Mouse (Mus musculus): ENCODE results near the gene Ppfibp1. TPM values are rescaled to one million over a fixed set of nuclear protein-coding genes. Genes with fewer than 3 reads are reported as not detected.

The Ppfibp1 gene
- polyA plus RNA-seq, 2 experiments from 2014 or later, result 5.8 to 10.1 TPM

- ATAC-seq, result peak; percentile 87
Measured at GRCm38 (mm10) chr6:146959908-146960680, 71.8 kb downstream of the Ppfibp1 start.

GRCm38 (mm10) chr6:146960956-146961355 lies 72.7 kb downstream of the Ppfibp1 start:
- no peak for ATAC-seq

DNA sequence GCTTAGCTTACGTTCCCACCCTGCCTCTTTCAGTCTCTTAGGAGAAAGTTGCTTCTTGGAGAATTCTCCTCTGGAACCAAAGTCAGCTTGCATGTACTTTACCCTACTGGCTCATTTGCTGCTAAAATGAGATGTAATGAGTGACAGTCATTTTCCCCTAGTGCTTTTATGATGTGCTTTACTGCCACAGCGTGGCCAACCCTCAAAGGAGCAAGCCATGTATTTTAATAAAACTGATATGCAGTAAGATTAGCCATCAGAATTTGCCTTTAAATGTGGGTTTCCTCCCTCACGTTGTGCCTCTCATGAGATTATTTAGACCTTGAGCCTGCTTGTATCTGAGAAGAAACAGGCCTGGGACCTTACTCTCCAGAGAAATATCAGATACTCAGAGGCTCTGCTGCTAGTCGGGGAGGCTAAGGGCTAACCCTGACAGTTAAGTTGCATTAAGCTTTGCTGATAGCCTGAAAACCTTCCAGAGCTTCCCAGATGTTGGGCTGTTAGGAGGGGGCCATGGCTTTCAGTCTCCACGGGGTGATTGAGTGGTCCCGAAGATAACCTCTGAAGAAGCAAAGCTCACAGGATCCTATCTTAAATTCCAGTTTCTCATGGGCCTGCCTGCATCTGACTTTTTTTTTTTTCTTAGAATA lies 73.7 kb downstream of the Ppfibp1 start:
- ATAC-seq, result no peak

DNA sequence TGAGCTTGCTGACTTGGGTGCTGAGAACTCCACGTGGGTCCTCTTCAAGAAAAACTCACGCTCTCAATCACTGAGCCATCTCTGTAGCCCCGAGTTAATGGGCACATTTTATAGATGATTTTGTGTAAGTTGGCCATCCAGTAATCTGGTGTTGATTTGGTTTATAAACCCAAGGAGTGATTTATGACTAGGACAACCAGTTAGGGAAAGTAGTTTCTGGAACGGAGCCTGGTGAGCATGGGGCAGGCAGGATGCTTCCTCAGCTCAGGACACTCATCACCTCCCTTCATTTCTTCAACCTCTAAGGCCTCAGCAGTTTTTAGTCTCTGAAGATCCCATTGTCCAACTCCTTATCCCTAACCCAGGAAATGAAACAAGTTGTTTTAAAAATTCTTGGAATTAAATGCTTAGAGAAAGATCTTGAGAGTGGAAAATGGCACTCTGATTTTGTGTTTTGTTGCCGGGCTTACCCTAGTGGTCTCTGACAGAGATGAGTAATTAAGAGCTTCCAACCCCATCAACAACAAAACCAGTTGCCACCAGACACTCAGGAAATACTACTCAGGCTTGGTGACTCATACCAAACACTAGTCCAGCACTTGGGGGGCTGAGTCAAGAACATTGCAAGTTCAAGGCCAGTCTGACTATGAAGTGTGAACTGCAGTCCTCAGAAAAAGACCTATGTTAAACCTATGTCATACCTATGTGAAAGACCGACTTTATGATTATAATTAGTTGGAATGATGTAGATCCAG lies 75.3 kb downstream of the Ppfibp1 start:
- ATAC-seq, result no peak

DNA sequence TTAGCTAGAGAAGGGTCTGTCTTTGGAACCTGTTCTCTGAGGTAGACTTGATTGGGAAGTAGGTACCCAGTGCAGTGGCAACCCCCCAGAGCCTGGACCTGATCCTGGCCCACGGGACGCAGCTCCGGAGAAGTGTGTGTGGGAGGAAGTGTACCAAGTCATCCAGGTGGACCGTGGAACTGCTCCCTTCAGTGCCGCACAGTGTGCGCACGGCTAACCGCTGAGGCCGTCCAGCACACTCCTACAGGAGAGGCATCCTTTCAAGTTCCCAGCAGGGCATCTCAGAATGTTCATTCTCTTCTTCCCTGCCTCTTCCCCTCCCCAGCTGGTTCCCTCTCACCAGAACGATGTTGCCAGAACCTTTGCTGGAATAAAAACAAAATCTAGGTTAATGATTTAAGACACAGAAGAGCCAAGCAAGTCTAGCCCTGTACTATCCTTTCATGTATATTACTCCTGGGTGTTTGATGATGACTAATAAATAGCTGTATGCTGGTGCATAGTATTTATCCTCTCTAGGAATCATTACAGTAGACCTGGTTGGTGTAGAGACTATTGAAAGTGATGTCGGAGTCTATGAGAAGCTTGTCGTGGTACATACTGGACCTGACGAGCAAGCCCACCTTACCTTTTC lies 77.0 kb downstream of the Ppfibp1 start:
- no peak for ATAC-seq

GRCm38 (mm10) chr6:146966446-146967019 lies 78.2 kb downstream of the Ppfibp1 start:
- no peak for ATAC-seq

GRCm38 (mm10) chr6:146967836-146968235 lies 79.5 kb downstream of the Ppfibp1 start:
- ATAC-seq, result no peak

GRCm38 (mm10) chr6:146970811-146971210 lies 82.5 kb downstream of the Ppfibp1 start:
- no peak for ATAC-seq

- no peak for ATAC-seq
Measured at GRCm38 (mm10) chr6:146971366-146971765, 83.1 kb downstream of the Ppfibp1 start.

GRCm38 (mm10) chr6:146972009-146972408 lies 83.7 kb downstream of the Ppfibp1 start:
- ATAC-seq, result no peak

- ATAC-seq, result no peak
Measured at GRCm38 (mm10) chr6:146972740-146973139, 84.5 kb downstream of the Ppfibp1 start.

GRCm38 (mm10) chr6:146973406-146973805 lies 85.1 kb downstream of the Ppfibp1 start:
- no peak for ATAC-seq

DNA sequence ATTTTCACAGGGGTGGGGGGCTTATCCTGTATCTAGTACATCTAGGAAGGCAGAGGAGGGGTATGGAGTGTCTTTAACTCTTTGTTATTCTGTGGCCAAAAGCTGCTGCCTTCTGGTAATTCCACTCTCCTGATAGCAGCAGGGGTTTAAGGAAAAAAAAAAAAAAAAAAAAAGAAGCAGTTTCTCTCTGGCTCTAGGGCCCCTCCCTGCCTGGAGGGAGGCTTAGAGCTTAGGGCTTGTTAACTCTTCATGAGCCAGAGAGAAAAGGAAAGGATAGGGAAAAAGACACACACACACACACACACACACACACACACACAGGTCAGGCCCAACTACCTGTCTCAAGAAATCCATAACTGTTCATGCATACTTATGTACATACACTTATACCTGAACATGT lies 85.5 kb downstream of the Ppfibp1 start:
- ATAC-seq, result no peak

- ATAC-seq, result no peak
Measured at GRCm38 (mm10) chr6:146976446-146976845, 88.2 kb downstream of the Ppfibp1 start.

DNA sequence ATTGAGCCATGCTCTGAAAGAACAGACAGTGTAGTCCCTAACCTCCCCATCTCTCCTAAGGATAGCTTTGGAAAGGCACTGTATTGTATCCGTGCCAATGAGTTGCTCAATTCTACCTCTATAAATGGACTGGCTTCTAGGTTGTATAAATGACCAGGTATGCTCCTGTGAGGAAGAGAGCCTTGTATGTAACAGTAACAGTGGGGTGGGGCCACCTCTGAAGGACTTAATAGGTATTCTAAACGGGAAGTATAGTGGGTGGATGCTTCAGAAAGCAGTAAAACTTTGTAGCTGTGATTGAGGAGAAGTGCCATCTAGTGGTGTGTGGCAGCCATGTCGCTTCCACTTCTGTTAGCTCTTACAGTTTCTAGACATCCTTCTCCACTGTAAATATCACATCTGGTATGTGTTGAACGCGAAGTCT lies 90.4 kb downstream of the Ppfibp1 start:
- ATAC-seq, result no peak

DNA sequence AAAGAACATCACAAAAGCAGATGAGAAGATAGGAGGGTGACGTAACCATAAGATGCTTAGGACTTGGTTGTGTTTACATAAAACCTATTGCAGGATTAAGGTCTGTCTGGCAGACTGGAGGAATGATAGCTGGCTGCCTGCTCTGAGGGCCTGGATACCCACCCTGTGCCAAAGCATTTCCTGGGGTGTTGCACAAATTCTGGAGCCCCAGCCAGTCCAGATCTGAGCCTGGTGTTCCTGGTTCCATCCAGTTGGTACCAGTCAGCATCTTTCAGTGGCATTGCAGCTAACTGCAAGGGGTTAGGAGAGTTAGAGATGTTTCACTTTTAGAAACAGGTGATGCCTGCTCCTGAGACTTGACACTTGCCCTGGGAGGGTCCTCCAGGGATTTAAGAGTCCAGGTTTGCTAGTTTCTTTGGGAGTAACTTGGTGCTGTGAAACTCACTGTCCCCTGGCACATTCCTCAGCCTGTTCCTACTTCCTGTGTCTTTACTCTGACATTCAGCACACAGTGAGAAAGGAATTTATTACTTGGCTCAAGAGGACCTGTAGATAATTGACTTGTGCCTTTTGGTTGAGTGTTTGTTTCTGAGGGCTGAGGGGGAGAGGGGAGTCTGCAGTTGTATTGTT lies 90.9 kb downstream of the Ppfibp1 start:
- no peak for ATAC-seq

- ATAC-seq, result no peak
Measured at GRCm38 (mm10) chr6:146979953-146980352, 91.7 kb downstream of the Ppfibp1 start.

- no peak for ATAC-seq
Measured at GRCm38 (mm10) chr6:146981249-146981835, 93.1 kb downstream of the Ppfibp1 start.

DNA sequence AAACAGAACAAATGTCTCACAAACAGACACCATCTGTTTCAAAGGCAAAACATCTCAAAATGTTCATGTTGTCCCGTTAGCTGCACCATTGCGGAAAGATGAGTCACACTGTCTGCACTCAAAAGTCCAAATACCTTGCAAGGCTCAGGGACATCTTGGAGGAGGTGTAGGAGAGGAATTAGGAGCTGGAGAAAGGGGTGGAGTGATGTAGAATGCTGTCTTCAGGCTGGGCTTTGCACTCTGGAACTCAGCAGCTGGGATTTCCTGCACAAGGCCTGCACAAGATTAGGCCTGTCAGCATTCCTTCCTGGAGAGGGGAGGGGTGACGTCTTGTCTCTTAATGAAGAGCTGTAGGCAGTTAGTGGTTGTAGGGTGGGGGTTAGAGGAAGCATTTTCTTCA lies 96.3 kb downstream of the Ppfibp1 start:
- no peak for ATAC-seq

GRCm38 (mm10) chr6:146994236-146994635 lies 105.9 kb downstream of the Ppfibp1 start:
- ATAC-seq, result no peak

- ATAC-seq, result no peak
Measured at GRCm38 (mm10) chr6:146995391-146995790, 107.1 kb downstream of the Ppfibp1 start.

- ATAC-seq, result no peak
Measured at GRCm38 (mm10) chr6:146995878-146996277, 107.6 kb downstream of the Ppfibp1 start.
